Mouse (Mus musculus): ENCODE data around the gene Gm10031.

- TF ChIP-seq MAX (IDR thresholded peaks at IDR 0.05) (no peak), CTCF (IDR thresholded peaks at IDR 0.05; ENCODE audit: control insufficient read depth, insufficient read depth, insufficient read length) (no peak), CEBPB (IDR thresholded peaks at IDR 0.05; ENCODE audit: low read depth) (no peak), FOSL1 (IDR thresholded peaks at IDR 0.05; ENCODE audit: insufficient read depth, low read length, poor library complexity, severe bottlenecking) (no peak)
Observed at GRCm38 (mm10) chr1:156559641-156560020, 35.8 kb downstream of the Gm10031 start.

All from C2C12 (cell line).